Mouse (Mus musculus) myocyte (in vitro differentiated cells): ENCODE data around the gene Cd300a.

Experiments used
- E2F4 ChIP-seq: IDR thresholded peaks from one replicate; pipeline ENCODE4 v1.6.1; 2011; ENCODE audit warnings: mild to moderate bottlenecking, control low read depth, moderate library complexity; ENCODE audit not compliant: insufficient read depth
- POLR2A ChIP-seq: IDR thresholded peaks from one replicate; pipeline ENCODE4 v1.6.1; 2011; ENCODE audit warnings: low read depth, mild to moderate bottlenecking, control low read depth, moderate library complexity; ENCODE audit not compliant: insufficient read length
- POLR2AphosphoS2 ChIP-seq: IDR thresholded peaks from one replicate; pipeline ENCODE4 v1.6.1; 2011; ENCODE audit warnings: low read depth, control low read depth; ENCODE audit not compliant: insufficient read length
- USF1 ChIP-seq: IDR thresholded peaks from one replicate; pipeline ENCODE4 v1.6.1; 2011; ENCODE audit warnings: low read depth, mild to moderate bottlenecking, control low read depth, moderate library complexity

GRCm38 (mm10) chr11:114903224-114903623, 13.4 kb downstream of the Cd300a start:
- TF ChIP-seq POLR2A (no peak), USF1 (no peak), POLR2AphosphoS2 (no peak), E2F4 (no peak)
